9 mouse cellular contexts compared by ENCODE assay signal in genomic region chr8:84579595-84579994, GRCm38 (mm10).
A peak's percentile ranks its signal among the peaks of the same experiment; 100 is the strongest.
DNase-seq lines count a peak whose midpoint lies in the region; ATAC-seq and TF ChIP-seq lines count a peak whose summit lies in the region.
"Had no signal": no experiment of that assay in that cellular context is flagged by ENCODE, and none has a peak within 500 bp of the region (broad histone marks: within the 10 kb centered on the region; RNA-seq: fewer than 3 reads in every experiment).

No protein-coding gene starts in this region.

- 28% methylated on average over 3 of the region's 3 CpGs for WGBS in liver, postnatal 0 days (ENCODE audit: insufficient replicate concordance)

- no peaks in the 10 kb centered on the region for H3K36me3 ChIP-seq in liver, postnatal 0 days (replicated peaks; ENCODE audit: insufficient read depth, low read length)

- H3K4me2 ChIP-seq in liver, postnatal 0 days (ENCODE audit: low read depth, low read length), result no peak overlapping the region

- H3K27ac ChIP-seq in liver, postnatal 0 days (ENCODE audit: low read depth), result no peak overlapping the region
- H3K27ac ChIP-seq: macrophage had no signal

- H3K4me1 ChIP-seq in liver, postnatal 0 days (ENCODE audit: insufficient read depth), result no peaks in the 10 kb centered on the region

- peak; percentile 35 for DNase-seq in gastrocnemius, adult 18-20 months (ENCODE audit: low spot score)
- no peak for DNase-seq in gastrocnemius, postnatal 25 days
- peak; percentile 42 to 50 for DNase-seq in B cell, adult 2 months
- DNase-seq in cerebellum, postnatal 10 days, result peak; percentile 81 to 86
- peak; percentile 68 for DNase-seq in heart, postnatal 4 days
- peak; percentile 59 for DNase-seq in liver, postnatal 0 days
- DNase-seq in retina, postnatal 7 days (ENCODE audit: low read depth, low spot score), result peak; percentile 51
- DNase-seq in layer of hippocampus, postnatal 14 days (ENCODE audit: low spot score in 2 of 2), result no peak

- TF ChIP-seq CTCF in liver, postnatal 0 days (IDR thresholded peaks at IDR 0.05; ENCODE audit: low read depth), result peak; percentile 86

- H3K27me3 ChIP-seq in liver, postnatal 0 days (ENCODE audit: insufficient read depth, low read length), result no peaks in the 10 kb centered on the region

- ATAC-seq in liver, postnatal 0 days, result no peak

- no peak overlapping the region for H3K4me3 ChIP-seq in liver, postnatal 0 days (ENCODE audit: low read depth, low read length)

- no peak overlapping the region for H3K9ac ChIP-seq in liver, postnatal 0 days (replicated peaks)

- H3K9me3 ChIP-seq in liver, postnatal 0 days (ENCODE audit: low read length), result no peaks in the 10 kb centered on the region

- no peak for TF ChIP-seq EP300 in liver, postnatal 0 days (IDR thresholded peaks at IDR 0.05; ENCODE audit: low read depth)

Comparison
In these comparisons a context has a peak if more than half of its experiments do, and no peak if none do; other contexts are left out.
1. DNase-seq: peak in gastrocnemius, adult 18-20 months (single experiment), B cell, adult 2 months (2 of 2), cerebellum, postnatal 10 days (2 of 2), heart, postnatal 4 days (single experiment), liver, postnatal 0 days (single experiment) and retina, postnatal 7 days (single experiment); none in gastrocnemius, postnatal 25 days (single experiment) and layer of hippocampus, postnatal 14 days (0 of 2).